In the genomic region with DNA sequence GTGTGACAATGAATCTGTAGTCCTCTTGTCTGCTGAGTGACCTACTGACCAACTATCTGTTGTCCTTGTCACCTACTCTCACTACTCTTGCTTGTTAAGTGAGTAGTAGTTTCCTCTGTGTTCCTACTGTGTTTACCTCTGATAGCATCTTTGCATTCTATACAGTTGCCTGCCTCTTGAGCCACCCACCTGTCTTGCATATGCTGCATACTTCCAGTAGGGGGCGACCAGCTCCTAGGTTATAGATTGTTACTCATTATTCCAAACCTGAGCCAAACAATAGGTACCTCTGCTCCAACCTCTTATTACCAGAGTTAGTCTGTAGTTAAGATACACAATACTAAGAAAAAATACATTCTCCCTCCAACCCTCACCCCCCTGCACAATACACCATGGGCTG, we compare ENCODE assay signal across 9 mouse cellular contexts. TPM values are rescaled to one million over a fixed set of nuclear protein-coding genes. Genes with fewer than 3 reads are reported as not detected.
DNase-seq lines count a peak whose midpoint lies in the region; ATAC-seq and TF ChIP-seq lines count a peak whose summit lies in the region.
"Had no signal": no experiment of that assay in that cellular context is flagged by ENCODE, and none has a peak within 500 bp of the region (broad histone marks: within the 10 kb centered on the region; RNA-seq: fewer than 3 reads in every experiment).

No protein-coding gene starts in this region.

- H3K27ac ChIP-seq in intestine, postnatal 0 days (ENCODE audit: low read depth, low read length), result no peak overlapping the region
- no peak overlapping the region for H3K27ac ChIP-seq in intestine, embryonic 15.5 days
- H3K27ac ChIP-seq in CH12.LX (ENCODE audit: insufficient read depth, low read depth), result no peak overlapping the region
- H3K27ac ChIP-seq: liver, embryonic 13.5 days had no signal

- 0% methylated on average over 1 of the region's 1 CpGs for WGBS in intestine, postnatal 0 days
- 0% methylated on average over 1 of the region's 1 CpGs for WGBS in intestine, embryonic 15.5 days

- TF ChIP-seq POLR2A in CH12.LX (IDR thresholded peaks at IDR 0.05; ENCODE audit: low read depth, low read length), result no peak

- H3K27me3 ChIP-seq in intestine, postnatal 0 days (replicated peaks; ENCODE audit: control insufficient read depth, insufficient read depth, low read length), result no peaks in the 10 kb centered on the region
- peaks cover 6% of the 10 kb centered on the region; the same call in 1 of the 2 replicates for H3K27me3 ChIP-seq in intestine, embryonic 15.5 days (replicated peaks)
- peaks cover 34% of the 10 kb centered on the region for H3K27me3 ChIP-seq in CH12.LX (replicated peaks)

- TF ChIP-seq CTCF in intestine, postnatal 0 days (IDR thresholded peaks at IDR 0.05; ENCODE audit: low read depth), result peak; percentile 82
- peak; percentile 87 to 88 for TF ChIP-seq CTCF in CH12.LX (conservative IDR thresholded peaks at IDR 0.05 in 1 of 2, IDR thresholded peaks at IDR 0.05 in 1 of 2; ENCODE audit: low read depth in 2 of 2, low read length in 2 of 2)

- peak; percentile 88 for TF ChIP-seq RAD21 in CH12.LX (IDR thresholded peaks at IDR 0.05; ENCODE audit: low read depth, low read length)

- no peak for TF ChIP-seq EP300 in CH12.LX (IDR thresholded peaks at IDR 0.05; ENCODE audit: low read length)

- peak; percentile 52 for DNase-seq in CH12.LX (ENCODE audit: extremely low read depth)
- DNase-seq in cerebellum, postnatal 10 days, result peak; percentile 51 to 66
- peak; percentile 54 for DNase-seq in induced T-regulatory cell, adult 2 months (ENCODE audit: low read depth)
- DNase-seq in thymus, postnatal 14 days, result peak; percentile 47
- DNase-seq in ovary, postnatal 10 days (ENCODE audit: low spot score), result no peak
- DNase-seq in testis, postnatal 14 days (ENCODE audit: low spot score), result no peak
- DNase-seq: liver, embryonic 13.5 days had no signal

- no peaks in the 10 kb centered on the region for H3K36me3 ChIP-seq in intestine, postnatal 0 days (ENCODE audit: control insufficient read depth, insufficient read depth)
- no peaks in the 10 kb centered on the region for H3K36me3 ChIP-seq in intestine, embryonic 15.5 days
- H3K36me3 ChIP-seq in CH12.LX (replicated peaks in 1 of 2; ENCODE audit: control insufficient read depth in 1 of 2, insufficient read depth in 1 of 2, low read length in 1 of 2), result no peaks in the 10 kb centered on the region
- H3K36me3 ChIP-seq: liver, embryonic 13.5 days had no signal

- H3K9me3 ChIP-seq in intestine, postnatal 0 days (ENCODE audit: control insufficient read depth), result no peaks in the 10 kb centered on the region
- no peaks in the 10 kb centered on the region for H3K9me3 ChIP-seq in intestine, embryonic 15.5 days
- H3K9me3 ChIP-seq in CH12.LX (replicated peaks; ENCODE audit: low read length), result no peaks in the 10 kb centered on the region
- H3K9me3 ChIP-seq: liver, embryonic 13.5 days had no signal

- no peak overlapping the region for H3K4me2 ChIP-seq in intestine, postnatal 0 days (replicated peaks; ENCODE audit: low read depth)
- no peak overlapping the region for H3K4me2 ChIP-seq in intestine, embryonic 15.5 days (replicated peaks)
- no peak overlapping the region for H3K4me2 ChIP-seq in CH12.LX (ENCODE audit: insufficient read depth, low read depth, poor library complexity, severe bottlenecking)
- H3K4me2 ChIP-seq: liver, embryonic 13.5 days had no signal

- ATAC-seq in intestine, postnatal 0 days, result no peak
- no peak for ATAC-seq in intestine, embryonic 15.5 days

- no peaks in the 10 kb centered on the region for H3K79me2 ChIP-seq in CH12.LX (replicated peaks; ENCODE audit: control insufficient read depth, extremely low read depth, insufficient read depth, poor library complexity, severe bottlenecking)

- dilution Hi-C loops in CH12.LX (cut with MboI; ENCODE audit: extremely low pct_ligation_motif_present, extremely low pct_unique_long_range_greater_than_20kb, low sequenced_read_pairs), result no loop called here

- no peaks in the 10 kb centered on the region for H3K4me1 ChIP-seq in intestine, postnatal 0 days (replicated peaks; ENCODE audit: control insufficient read depth, insufficient read depth, low read length)
- no peaks in the 10 kb centered on the region for H3K4me1 ChIP-seq in intestine, embryonic 15.5 days (replicated peaks)
- no peaks in the 10 kb centered on the region; a peak in 1 of 4 replicates for H3K4me1 ChIP-seq in CH12.LX (ENCODE audit: control insufficient read depth in 1 of 2, insufficient read depth in 2 of 2)
- H3K4me1 ChIP-seq: liver, embryonic 13.5 days had no signal

- in situ Hi-C loops in CH12.LX (cut with MboI; ENCODE audit: low pct_ligation_motif_present, low pct_unique_long_range_greater_than_20kb, low sequenced_read_pairs), result loop anchor here (25.0 kb wide), 1 partner anchor 531 kb away; no protein-coding TSS in a partner anchor

- H3K4me3 ChIP-seq in intestine, postnatal 0 days (ENCODE audit: low read depth, low read length), result no peak overlapping the region
- H3K4me3 ChIP-seq in intestine, embryonic 15.5 days (replicated peaks), result no peak overlapping the region
- H3K4me3 ChIP-seq in CH12.LX (replicated peaks in 1 of 3; ENCODE audit: low read depth in 2 of 3, low read length in 2 of 3, poor library complexity in 1 of 3), result no peak overlapping the region
- H3K4me3 ChIP-seq: liver, embryonic 13.5 days had no signal

- no peak overlapping the region for H3K9ac ChIP-seq in intestine, postnatal 0 days (ENCODE audit: low read depth, low read length)
- H3K9ac ChIP-seq in intestine, embryonic 15.5 days, result no peak overlapping the region
- no peak overlapping the region for H3K9ac ChIP-seq in CH12.LX (ENCODE audit: insufficient read depth, low read depth)
- H3K9ac ChIP-seq: liver, embryonic 13.5 days had no signal

TF ChIP-seq in CH12.LX, 34 proteins besides CTCF, POLR2A, EP300 and RAD21:
- TF ChIP-seq KAT2A (IDR thresholded peaks at IDR 0.05; ENCODE audit: insufficient replicate concordance, low read length) (no peak), SMC3 (IDR thresholded peaks at IDR 0.05; ENCODE audit: low read depth, low read length) (peak; percentile 65)

RNA-seq across cellular contexts. Expression of gene Robo4, which starts 4.7 kb away (rescaled TPM):
- 6.6 and 7.1 TPM in 2 replicates for polyA plus RNA-seq in intestine, postnatal 0 days (2015; fragmentation: Nextera tagmentation; extraction: Ambion mirVana)
- polyA plus RNA-seq in intestine, embryonic 15.5 days (2015; fragmentation: Nextera tagmentation; extraction: Ambion mirVana), result 11.4 and 11.9 TPM in 2 replicates
- total RNA-seq in CH12.LX (2012; rRNA removed), result not detected in 2 replicates
- total RNA-seq in CH12.LX (2014; rRNA removed), result not detected in 2 replicates
- polyA plus RNA-seq in CH12.LX (2012; ENCODE audit: insufficient read length, low read depth), result not detected in 2 replicates

RNA-seq across cellular contexts. Expression of gene Robo3, which starts 26.7 kb away (rescaled TPM):
- 0.07 TPM in 1 of 2 replicates, not detected in the other for polyA plus RNA-seq in intestine, postnatal 0 days (2015; fragmentation: Nextera tagmentation; extraction: Ambion mirVana)
- 0.04 TPM in 1 of 2 replicates, not detected in the other for polyA plus RNA-seq in intestine, embryonic 15.5 days (2015; fragmentation: Nextera tagmentation; extraction: Ambion mirVana)
- total RNA-seq in CH12.LX (2012; rRNA removed) (0.76 TPM in 2 replicates), CH12.LX (2014; rRNA removed) (0.42 and 0.59 TPM in 2 replicates)
- polyA plus RNA-seq in CH12.LX (2012; ENCODE audit: insufficient read length, low read depth), result 0.41 and 1.1 TPM in 2 replicates

RNA-seq across cellular contexts. Expression of gene Hepacam, which starts 39.2 kb away (rescaled TPM):
- polyA plus RNA-seq in intestine, postnatal 0 days (2015; fragmentation: Nextera tagmentation; extraction: Ambion mirVana), result 0.18 and 0.38 TPM in 2 replicates
- polyA plus RNA-seq in intestine, embryonic 15.5 days (2015; fragmentation: Nextera tagmentation; extraction: Ambion mirVana), result 0.06 and 0.08 TPM in 2 replicates
- 0.13 TPM in 1 of 2 replicates, not detected in the other for total RNA-seq in CH12.LX (2012; rRNA removed)
- not detected in 2 replicates for total RNA-seq in CH12.LX (2014; rRNA removed)
- polyA plus RNA-seq in CH12.LX (2012; ENCODE audit: insufficient read length, low read depth), result 0.07 TPM in 1 of 2 replicates, not detected in the other

RNA-seq across cellular contexts. Expression of gene Ccdc15, which starts 58.1 kb away (rescaled TPM):
- 1.8 and 1.9 TPM in 2 replicates for polyA plus RNA-seq in intestine, postnatal 0 days (2015; fragmentation: Nextera tagmentation; extraction: Ambion mirVana)
- polyA plus RNA-seq in intestine, embryonic 15.5 days (2015; fragmentation: Nextera tagmentation; extraction: Ambion mirVana), result 5.0 and 6.1 TPM in 2 replicates
- 5.3 and 6.8 TPM in 2 replicates for total RNA-seq in CH12.LX (2012; rRNA removed)
- total RNA-seq in CH12.LX (2014; rRNA removed), result 6.3 and 7.0 TPM in 2 replicates
- polyA plus RNA-seq in CH12.LX (2012; ENCODE audit: insufficient read length, low read depth), result 6.3 and 7.0 TPM in 2 replicates

Comparison
In these comparisons a context has a peak if more than half of its experiments do, and no peak if none do; other contexts are left out.
1. DNase-seq: peak in CH12.LX (single experiment), cerebellum, postnatal 10 days (2 of 2), induced T-regulatory cell, adult 2 months (single experiment) and thymus, postnatal 14 days (single experiment); none in ovary, postnatal 10 days (single experiment) and testis, postnatal 14 days (single experiment).